Mouse (Mus musculus) lung, postnatal 0 days (tissue): ENCODE data around the gene Cnot4.

Source experiments
- CTCF ChIP-seq: IDR thresholded peaks from 2 replicates; pipeline ENCODE4 v1.5.1; 2016; ENCODE audit warnings: antibody characterized with exemption, mild to moderate bottlenecking
- EP300 ChIP-seq: IDR thresholded peaks from 2 replicates; pipeline ENCODE4 v1.6.1; 2016; ENCODE audit warnings: antibody characterized with exemption, mild to moderate bottlenecking, control low read depth

DNA sequence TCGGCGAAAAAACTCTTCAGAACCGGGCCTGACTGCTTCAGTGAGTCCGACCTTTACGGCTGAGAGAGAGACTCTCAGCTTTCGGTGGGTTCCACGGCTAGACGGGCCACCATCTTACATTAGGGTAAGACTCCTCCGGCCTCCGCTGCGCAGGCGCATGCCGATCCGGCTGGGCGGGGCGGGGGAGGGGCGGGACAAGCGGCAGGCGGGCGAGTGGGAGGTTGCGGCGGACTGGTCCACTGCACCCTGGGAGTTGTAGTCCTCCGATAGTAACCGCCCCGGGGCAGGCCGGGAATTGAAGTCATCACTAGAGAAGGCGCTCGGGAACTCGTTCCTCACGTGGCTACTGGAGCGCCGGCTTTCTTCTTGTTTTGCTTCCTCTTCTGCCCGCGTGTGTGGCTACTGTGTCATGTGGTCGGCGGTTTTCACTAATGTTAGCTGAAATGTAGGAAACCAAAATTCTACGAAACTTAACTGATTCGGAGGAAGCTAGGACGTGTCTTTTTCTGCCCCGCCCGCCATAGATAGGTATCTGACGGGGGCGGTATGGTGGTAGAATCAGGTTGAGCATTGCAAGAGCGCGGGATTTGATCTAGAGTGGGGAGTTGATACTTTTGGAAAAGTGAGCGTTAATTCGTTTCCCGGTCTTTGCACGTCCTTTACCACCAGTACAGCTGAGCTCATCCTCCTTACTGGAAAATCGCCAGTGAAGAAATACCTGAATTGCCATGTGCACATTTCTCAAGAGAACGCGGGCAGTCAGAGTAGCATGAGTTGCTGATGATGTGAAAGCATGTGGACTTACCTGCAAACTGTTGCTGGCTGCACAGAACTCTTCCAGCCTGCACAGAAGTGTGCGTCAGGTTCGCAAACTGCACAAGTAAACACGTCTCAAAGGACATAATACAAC is at the start of gene Cnot4:
- TF ChIP-seq CTCF: no peak
- TF ChIP-seq EP300: no peak
